9 mouse cellular contexts compared by ENCODE assay signal in the genomic region with DNA sequence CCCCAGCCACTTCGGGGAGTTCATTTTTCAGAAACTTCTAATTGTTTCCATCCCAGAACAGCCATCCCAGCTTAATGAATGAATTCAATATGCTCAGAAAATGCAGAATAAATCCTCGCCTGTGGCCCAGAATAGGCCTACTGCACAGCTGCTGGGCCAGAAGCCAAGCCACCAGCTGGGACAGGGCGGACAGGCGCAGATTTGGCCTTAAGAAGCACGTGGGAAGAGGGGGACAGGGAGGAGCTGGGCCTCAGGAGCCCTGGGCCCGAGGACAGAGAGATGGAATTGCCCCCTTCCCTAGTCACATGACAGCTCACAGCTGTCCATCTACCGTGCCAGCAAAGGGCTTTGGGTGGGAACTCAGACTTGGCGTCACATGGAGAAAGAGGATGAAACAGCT. TPM values are rescaled to one million over a fixed set of nuclear protein-coding genes. Genes with fewer than 3 reads are reported as not detected.
DNase-seq lines count a peak whose midpoint lies in the region; ATAC-seq and TF ChIP-seq lines count a peak whose summit lies in the region.
"Had no signal": no experiment of that assay in that cellular context is flagged by ENCODE, and none has a peak within 500 bp of the region (broad histone marks: within the 10 kb centered on the region; RNA-seq: fewer than 3 reads in every experiment).

No protein-coding gene starts in this region.

- no peak for TF ChIP-seq CTCF in kidney, postnatal 0 days (IDR thresholded peaks at IDR 0.05; ENCODE audit: low read depth)
- TF ChIP-seq CTCF in lung, adult 2 months (IDR thresholded peaks at IDR 0.05; ENCODE audit: insufficient read depth, low read length) = no peak

- no peak overlapping the region for H3K9ac ChIP-seq in neural tube, embryonic 11.5 days (ENCODE audit: low read length)
- no peak overlapping the region for H3K9ac ChIP-seq in kidney, postnatal 0 days (ENCODE audit: low read depth, low read length)

- H3K4me2 ChIP-seq in neural tube, embryonic 11.5 days (ENCODE audit: low read depth) = no peak overlapping the region
- no peak overlapping the region for H3K4me2 ChIP-seq in kidney, postnatal 0 days (ENCODE audit: low read length)

- no peak for ATAC-seq in neural tube, embryonic 11.5 days (ENCODE audit: insufficient read depth, low FRiP score, low TSS enrichment)
- no peak; the same call in 1 of the 2 replicates for ATAC-seq in kidney, postnatal 0 days (replicated peaks; ENCODE audit: low FRiP score, low read depth)

- no peaks in the 10 kb centered on the region for H3K36me3 ChIP-seq in neural tube, embryonic 11.5 days (ENCODE audit: control insufficient read depth, insufficient read depth, low read length)
- H3K36me3 ChIP-seq in kidney, postnatal 0 days (ENCODE audit: insufficient read depth, low read length) = no peaks in the 10 kb centered on the region

- no peak overlapping the region for H3K4me3 ChIP-seq in neural tube, embryonic 11.5 days (ENCODE audit: low read depth, low read length)
- no peak overlapping the region for H3K4me3 ChIP-seq in kidney, postnatal 0 days (replicated peaks; ENCODE audit: low read depth, low read length)
- no peak overlapping the region for H3K4me3 ChIP-seq in lung, adult 2 months (replicated peaks; ENCODE audit: extremely low read depth, low read depth, low read length)

- H3K27me3 ChIP-seq in neural tube, embryonic 11.5 days (ENCODE audit: control insufficient read depth, insufficient read depth, low read length) = 0 out of 2 replicates have a peak, but pooled peaks cover 2% of the 10 kb centered on the region
- H3K27me3 ChIP-seq in kidney, postnatal 0 days (ENCODE audit: insufficient read depth, low read length) = no peaks in the 10 kb centered on the region

- H3K27ac ChIP-seq in neural tube, embryonic 11.5 days (ENCODE audit: low read depth, low read length) = 0 out of 2 replicates have a peak overlapping the region, but pooled peaks have one; percentile 23
- no peak overlapping the region for H3K27ac ChIP-seq in kidney, postnatal 0 days

- peaks cover 15% of the 10 kb centered on the region for H3K4me1 ChIP-seq in neural tube, embryonic 11.5 days (ENCODE audit: control insufficient read depth, insufficient read depth, low read length)
- H3K4me1 ChIP-seq in kidney, postnatal 0 days (replicated peaks; ENCODE audit: insufficient read depth, low read length) = peaks cover 3% of the 10 kb centered on the region
- 0 out of 2 replicates have a peak, but pooled peaks cover 2% of the 10 kb centered on the region for H3K4me1 ChIP-seq in lung, adult 2 months (ENCODE audit: control insufficient read depth, insufficient read depth, low read length)

- peak; percentile 58 for DNase-seq in neural tube, embryonic 11.5 days (ENCODE audit: low spot score)
- DNase-seq in neural tube, embryonic 10.5 days (ENCODE audit: extremely low spot score, low spot score) = no peak
- peak; percentile 85 for DNase-seq in gastrocnemius, postnatal 25 days
- DNase-seq in kidney, postnatal 0 days (ENCODE audit: low spot score) = peak; percentile 75
- DNase-seq in lung, adult 2 months = peak; percentile 17
- peak; percentile 39 for DNase-seq in ovary, postnatal 36 days (ENCODE audit: low spot score)
- DNase-seq in adipocyte (ENCODE audit: low spot score) = no peak
- no peak for DNase-seq in spleen, postnatal 36 days (ENCODE audit: low spot score in 2 of 2)

- WGBS in neural tube, embryonic 11.5 days = 32% methylated on average over 8 of the region's 8 CpGs
- WGBS in kidney, postnatal 0 days = 33% methylated on average over 8 of the region's 8 CpGs
- 48% methylated on average over 8 of the region's 8 CpGs for WGBS in lung, adult 2 months

- H3K9me3 ChIP-seq in neural tube, embryonic 11.5 days (ENCODE audit: control insufficient read depth, low read length) = no peaks in the 10 kb centered on the region
- H3K9me3 ChIP-seq in kidney, postnatal 0 days (replicated peaks; ENCODE audit: low read length) = no peaks in the 10 kb centered on the region

- no peak for TF ChIP-seq POLR2A in lung, adult 2 months (IDR thresholded peaks at IDR 0.05; ENCODE audit: borderline replicate concordance, extremely low read depth, low read depth, low read length)

RNA-seq across cellular contexts. Expression of a gene that starts 43.0 kb away (rescaled TPM):
- polyA plus RNA-seq in neural tube, embryonic 11.5 days (2014; fragmentation: Nextera tagmentation; extraction: Ambion mirVana) = 0.66 and 1.1 TPM in 2 replicates
- 100 to 1,000 TPM; 437 to 535 TPM for total RNA-seq in gastrocnemius, postnatal 25 days (2021)
- 0.08 and 0.13 TPM in 2 replicates for polyA plus RNA-seq in kidney, postnatal 0 days (2015; fragmentation: Nextera tagmentation; extraction: Ambion mirVana)
- 1.9 and 5.5 TPM in 2 replicates for polyA plus RNA-seq in lung, adult 2 months (2012; rRNA removed)
- total RNA-seq: MEL had no signal

Comparison
In these comparisons a context has a peak if more than half of its experiments do, and no peak if none do; other contexts are left out.
1. DNase-seq: peak in neural tube, embryonic 11.5 days (single experiment), gastrocnemius, postnatal 25 days (single experiment), kidney, postnatal 0 days (single experiment), lung, adult 2 months (single experiment) and ovary, postnatal 36 days (single experiment); none in neural tube, embryonic 10.5 days (single experiment), adipocyte (single experiment) and spleen, postnatal 36 days (0 of 2).